Mouse (Mus musculus) hindbrain, embryonic 15.5 days (tissue): Measurements from ENCODE around the gene Scarb2. TPM values are rescaled to one million over a fixed set of nuclear protein-coding genes. Genes with fewer than 3 reads are reported as not detected.

ENCODE experiments used
- ATAC-seq: fragments of 200-750 bp; cut with Nextera tagmentation; 2 replicates; pipeline ENCODE4 v1.8.0; 2017; ENCODE audit warnings: low read depth, moderate number of reproducible peaks, moderate TSS enrichment; ENCODE audit not compliant: low FRiP score
- H3K27ac ChIP-seq: fragments of 300-500 bp; sonication (generic); replicated peaks from 2 replicates; pipeline ENCODE4 v1.5.1; 2015; ENCODE audit warnings: mild to moderate bottlenecking, inconsistent platforms
- H3K27me3 ChIP-seq: fragments of 300-500 bp; sonication (generic); 2 replicates; pipeline ENCODE4 v1.6.1; 2015; ENCODE audit warnings: control low read depth, inconsistent platforms
- H3K36me3 ChIP-seq: fragments of 300-500 bp; sonication (generic); 2 replicates; pipeline ENCODE4 v1.6.1; 2015; ENCODE audit warnings: control low read depth, inconsistent platforms
- H3K4me1 ChIP-seq: fragments of 300-500 bp; sonication (generic); replicated peaks from 2 replicates; pipeline ENCODE4 v1.6.1; 2015; ENCODE audit warnings: control low read depth, inconsistent platforms
- H3K4me2 ChIP-seq: fragments of 300-500 bp; sonication (generic); 2 replicates; pipeline ENCODE4 v1.6.1; 2015; ENCODE audit warnings: moderate library complexity, mild to moderate bottlenecking, inconsistent platforms
- H3K4me3 ChIP-seq: fragments of 300-500 bp; sonication (generic); 2 replicates; pipeline ENCODE4 v1.5.1; 2015; ENCODE audit warnings: mild to moderate bottlenecking, inconsistent platforms
- H3K9ac ChIP-seq: fragments of 300-500 bp; sonication (generic); 2 replicates; pipeline ENCODE4 v1.6.1; 2015; ENCODE audit warnings: inconsistent platforms
- H3K9me3 ChIP-seq: fragments of 300-500 bp; sonication (generic); 2 replicates; pipeline ENCODE4 v1.6.1; 2016; ENCODE audit warnings: control low read depth, inconsistent platforms
- WGBS: fragments of 180-500 bp; shearing (Covaris S2); methylation state at CpG from one replicate; pipeline ENCODE4 v1.1.7; 2015; 5-methylcytosine and 5-hydroxymethylcytosine counted together
- polyA plus RNA-seq: library from polyadenylated mRNA; unstranded; fragments of >200 nt; fragmentation: Nextera tagmentation; extraction: Ambion mirVana; gene quantifications from 2 replicates; pipeline ENCODE4 v1.2.1, GENCODE M21; 2015

Scarb2 gene
- polyA plus RNA-seq, 1 experiment from 2014 or later, result 20.3 TPM

GRCm38 (mm10) chr5:92506301-92506729 is 318 bp downstream of the Scarb2 start:
- Histone ChIP-seq H3K27me3 (no peaks in the 10 kb centered on the region), H3K27ac (peak overlapping the region; percentile 100), H3K4me1 (peaks cover 27% of the 10 kb centered on the region), H3K9ac (peak overlapping the region; percentile 99), H3K36me3 (no peaks in the 10 kb centered on the region), H3K4me3 (peak overlapping the region; percentile 98), H3K4me2 (peak overlapping the region; percentile 73), H3K9me3 (no peaks in the 10 kb centered on the region)
- 30% methylated on average over 4 of the region's 4 CpGs for WGBS
- no peak for ATAC-seq

DNA sequence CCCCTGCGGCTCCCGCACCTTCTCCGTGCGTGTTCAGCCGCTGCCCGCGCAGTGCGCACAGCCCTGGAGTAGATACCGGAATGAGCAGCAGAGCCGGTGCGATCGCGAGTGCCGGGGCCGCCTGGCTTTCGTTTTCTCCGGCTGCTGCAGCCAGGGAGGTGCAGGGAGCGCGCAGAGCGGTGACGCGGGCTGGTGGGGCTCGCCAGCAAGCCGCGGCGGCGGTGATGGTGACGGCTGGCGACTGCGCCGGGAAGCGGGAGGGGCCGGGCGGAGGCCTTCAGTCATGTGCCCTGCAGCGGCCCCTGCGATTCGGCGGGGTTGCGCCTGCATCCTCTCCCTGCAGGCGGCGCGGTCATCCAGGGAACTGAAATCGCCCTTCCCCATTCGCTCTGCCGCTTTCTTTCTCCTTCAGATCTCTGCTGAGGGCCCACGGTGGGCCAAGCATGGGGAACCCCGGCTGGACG is 1.2 kb downstream of the Scarb2 start:
- Histone ChIP-seq H3K4me3 (peak overlapping the region; percentile 98), H3K4me2 (peak overlapping the region; percentile 73), H3K9ac (peak overlapping the region; percentile 99), H3K27ac (peak overlapping the region; percentile 100), H3K4me1 (peaks cover 27% of the 10 kb centered on the region), H3K36me3 (no peaks in the 10 kb centered on the region), H3K27me3 (no peaks in the 10 kb centered on the region), H3K9me3 (no peaks in the 10 kb centered on the region)
- 0% methylated on average over 45 of the region's 48 CpGs for WGBS
- peak; percentile 96 for ATAC-seq

DNA sequence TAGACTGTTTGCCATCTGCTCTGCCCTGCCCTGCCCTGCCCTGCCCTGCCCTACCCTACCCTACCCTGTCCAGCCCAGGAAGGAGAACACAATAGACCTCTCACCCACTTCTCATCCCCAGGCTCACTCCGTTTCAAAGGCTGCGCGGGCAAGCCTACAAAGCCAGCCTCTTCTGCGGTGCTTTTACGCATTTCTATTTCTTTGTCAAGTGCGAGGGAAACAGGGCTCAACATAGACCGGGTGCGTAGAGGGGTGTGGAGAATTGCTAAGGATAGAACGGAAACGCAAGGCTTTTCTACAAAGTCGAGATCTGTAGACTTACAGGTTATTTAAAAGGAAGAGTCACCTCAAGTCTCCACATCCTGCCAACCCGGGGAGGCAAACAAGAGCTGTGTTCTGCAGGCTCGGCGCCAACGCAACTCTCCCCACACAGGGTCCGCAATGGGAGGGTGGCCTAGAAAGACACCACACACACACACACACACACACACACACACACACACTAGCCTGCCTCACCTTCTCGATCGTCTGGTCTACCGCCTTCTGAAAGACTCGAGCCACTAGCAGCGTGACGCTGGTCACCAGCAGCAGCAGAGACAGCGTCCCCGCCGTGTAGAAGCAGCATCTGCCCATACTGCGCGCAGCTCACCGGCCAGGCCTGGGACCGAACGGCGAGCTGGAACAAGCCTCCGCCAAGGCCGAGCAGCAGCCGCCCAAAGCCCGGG is 1.8 kb downstream of the Scarb2 start:
- Histone ChIP-seq H3K27me3 (no peaks in the 10 kb centered on the region), H3K9me3 (no peaks in the 10 kb centered on the region), H3K27ac (peak overlapping the region; percentile 100), H3K4me1 (peaks cover 30% of the 10 kb centered on the region), H3K36me3 (no peaks in the 10 kb centered on the region), H3K4me2 (peak overlapping the region; percentile 73), H3K4me3 (peak overlapping the region; percentile 98), H3K9ac (peak overlapping the region; percentile 99)
- peak; percentile 86 for ATAC-seq
- under 1% methylated on average over 35 of the region's 35 CpGs for WGBS

DNA sequence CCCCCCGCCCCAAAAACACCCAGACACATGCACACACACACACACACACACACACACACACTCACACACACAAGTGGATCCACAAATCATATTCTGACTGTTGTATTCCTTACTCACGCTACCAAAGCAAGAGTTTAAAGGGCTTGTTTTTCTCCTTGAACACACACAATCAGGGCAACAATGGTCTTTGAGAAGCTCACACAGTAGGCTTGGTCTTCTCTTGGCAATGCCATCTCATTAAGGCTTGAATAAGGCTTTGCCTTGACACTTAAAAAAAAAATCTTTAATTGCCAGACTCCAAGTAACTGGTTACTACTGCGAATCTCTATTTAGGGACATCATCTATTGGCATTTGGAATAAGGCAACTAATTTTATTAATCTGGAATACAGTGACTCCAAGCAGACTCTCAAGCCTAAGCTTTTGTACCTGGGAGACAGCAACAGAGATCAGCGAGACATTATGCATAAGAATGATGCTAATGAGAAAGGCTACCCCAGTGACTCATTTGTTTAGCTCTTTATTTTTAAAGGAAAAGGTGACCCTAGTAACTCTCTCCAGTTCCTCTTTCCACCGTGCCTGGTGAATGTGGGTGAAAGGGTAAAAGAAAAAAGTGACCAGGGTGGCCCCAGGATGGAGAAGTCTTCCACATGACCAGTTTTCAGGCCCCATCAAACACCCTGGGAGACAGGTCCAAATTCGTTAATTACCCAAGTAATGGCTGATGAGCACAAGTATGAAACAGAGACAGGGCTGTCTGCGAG is 2.6 kb downstream of the Scarb2 start:
- H3K27me3 ChIP-seq, result no peaks in the 10 kb centered on the region
- 24% methylated on average over 7 of the region's 7 CpGs for WGBS
- peaks cover 36% of the 10 kb centered on the region for H3K4me1 ChIP-seq

GRCm38 (mm10) chr5:92503356-92503847 is 3.2 kb downstream of the Scarb2 start:
- no peaks in the 10 kb centered on the region for H3K36me3 ChIP-seq
- WGBS, result 71% methylated on average over 9 of the region's 9 CpGs
- peak overlapping the region; percentile 98 for H3K4me3 ChIP-seq
- peaks cover 43% of the 10 kb centered on the region for H3K4me1 ChIP-seq
- peak overlapping the region; percentile 99 for H3K9ac ChIP-seq
- H3K27me3 ChIP-seq, result no peaks in the 10 kb centered on the region
- ATAC-seq, result no peak
- H3K4me2 ChIP-seq, result peak overlapping the region; percentile 73
- no peaks in the 10 kb centered on the region for H3K9me3 ChIP-seq
- no peak overlapping the region; the same call in 1 of the 2 replicates for H3K27ac ChIP-seq

More for the DNA sequence above, 2.6 kb downstream of the Scarb2 start:
- Histone ChIP-seq H3K27ac (peak overlapping the region; percentile 100), H3K9me3 (no peaks in the 10 kb centered on the region), H3K4me3 (peak overlapping the region; percentile 98), H3K9ac (peak overlapping the region; percentile 99), H3K36me3 (no peaks in the 10 kb centered on the region), H3K4me2 (peak overlapping the region; percentile 73)
- no peak; the same call in 1 of the 2 replicates for ATAC-seq

DNA sequence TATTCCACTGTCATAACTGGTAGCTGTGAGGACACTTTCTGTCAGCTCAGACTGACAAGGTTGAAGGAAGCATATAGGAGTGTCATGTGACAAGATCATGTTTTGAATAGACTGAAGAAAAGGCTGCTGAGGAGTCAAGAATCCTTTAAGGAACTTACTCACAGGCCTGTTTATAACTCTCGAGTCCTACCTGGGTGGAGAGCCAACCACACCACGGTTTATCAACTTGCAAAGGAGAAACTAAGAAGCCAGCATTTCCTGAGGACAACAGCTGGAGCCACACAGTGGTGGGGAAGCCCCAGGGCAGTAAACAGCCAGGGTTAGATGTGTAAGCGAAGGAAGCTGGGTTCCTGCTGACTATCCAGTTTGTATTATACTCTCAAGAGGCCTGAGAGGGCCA is 7.3 kb downstream of the Scarb2 start:
- no peak overlapping the region for H3K9ac ChIP-seq
- H3K27me3 ChIP-seq, result no peaks in the 10 kb centered on the region
- H3K9me3 ChIP-seq, result no peaks in the 10 kb centered on the region
- H3K4me3 ChIP-seq, result no peak overlapping the region
- whole genome bisulfite sequencing, result 53% methylated on average over 3 of the region's 3 CpGs
- H3K4me1 ChIP-seq, result peaks cover 51% of the 10 kb centered on the region
- ATAC-seq, result no peak
- H3K4me2 ChIP-seq, result no peak overlapping the region
- H3K36me3 ChIP-seq, result no peaks in the 10 kb centered on the region
- H3K27ac ChIP-seq, result no peak overlapping the region

GRCm38 (mm10) chr5:92498661-92499060 is 8.0 kb downstream of the Scarb2 start:
- 0 out of 2 replicates have a peak overlapping the region, but pooled peaks have one; percentile 52 for H3K27ac ChIP-seq
- no peaks in the 10 kb centered on the region for H3K36me3 ChIP-seq
- peak; percentile 46 for ATAC-seq
- H3K27me3 ChIP-seq, result no peaks in the 10 kb centered on the region
- H3K4me3 ChIP-seq, result no peak overlapping the region
- 15% methylated on average over 5 of the region's 5 CpGs for WGBS
- H3K4me2 ChIP-seq, result no peak overlapping the region
- peaks cover 44% of the 10 kb centered on the region for H3K4me1 ChIP-seq
- H3K9me3 ChIP-seq, result no peaks in the 10 kb centered on the region
- H3K9ac ChIP-seq, result no peak overlapping the region

GRCm38 (mm10) chr5:92498225-92498624 is 8.4 kb downstream of the Scarb2 start:
- Histone ChIP-seq H3K9ac (no peak overlapping the region), H3K27ac (no peak overlapping the region), H3K27me3 (no peaks in the 10 kb centered on the region), H3K9me3 (no peaks in the 10 kb centered on the region), H3K4me3 (no peak overlapping the region), H3K4me1 (peaks cover 40% of the 10 kb centered on the region), H3K4me2 (no peak overlapping the region), H3K36me3 (no peaks in the 10 kb centered on the region)
- 0 out of 2 replicates have a peak, but pooled peaks have one; percentile 1 for ATAC-seq
- WGBS, result 84% methylated on average over 3 of the region's 3 CpGs

GRCm38 (mm10) chr5:92495771-92496409 is 10.7 kb downstream of the Scarb2 start:
- H3K4me3 ChIP-seq, result no peak overlapping the region
- peaks cover 33% of the 10 kb centered on the region for H3K4me1 ChIP-seq
- WGBS, result 84% methylated on average over 7 of the region's 7 CpGs
- H3K9me3 ChIP-seq, result no peaks in the 10 kb centered on the region
- ATAC-seq, result no peak
- H3K27me3 ChIP-seq, result no peaks in the 10 kb centered on the region
- H3K27ac ChIP-seq, result no peak overlapping the region
- H3K9ac ChIP-seq, result no peak overlapping the region
- no peak overlapping the region for H3K4me2 ChIP-seq
- no peaks in the 10 kb centered on the region for H3K36me3 ChIP-seq

DNA sequence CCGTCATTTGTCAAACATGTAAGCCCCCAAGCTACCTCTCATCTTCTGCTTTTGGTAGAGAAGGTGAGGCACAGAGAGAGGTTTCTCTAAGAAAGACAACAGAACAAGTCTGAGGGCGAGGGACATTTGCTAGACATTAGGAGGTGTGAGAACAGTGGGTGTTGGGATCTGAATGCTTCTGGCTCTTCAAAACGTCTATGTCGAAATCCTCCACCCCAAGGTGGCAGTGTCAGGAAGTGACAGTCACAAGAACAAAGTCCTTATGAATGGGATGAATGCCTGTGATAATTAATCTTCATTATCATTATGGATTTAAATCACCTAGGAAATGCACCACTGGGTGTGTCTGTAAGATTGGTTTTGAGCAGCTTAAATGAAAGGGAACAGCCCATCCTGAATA is 11.3 kb downstream of the Scarb2 start:
- WGBS, result 44% methylated on average over 4 of the region's 4 CpGs
- Histone ChIP-seq H3K27ac (no peak overlapping the region), H3K36me3 (no peaks in the 10 kb centered on the region), H3K4me2 (no peak overlapping the region), H3K9ac (no peak overlapping the region), H3K4me1 (peaks cover 33% of the 10 kb centered on the region), H3K27me3 (no peaks in the 10 kb centered on the region), H3K9me3 (no peaks in the 10 kb centered on the region), H3K4me3 (no peak overlapping the region)
- no peak for ATAC-seq

DNA sequence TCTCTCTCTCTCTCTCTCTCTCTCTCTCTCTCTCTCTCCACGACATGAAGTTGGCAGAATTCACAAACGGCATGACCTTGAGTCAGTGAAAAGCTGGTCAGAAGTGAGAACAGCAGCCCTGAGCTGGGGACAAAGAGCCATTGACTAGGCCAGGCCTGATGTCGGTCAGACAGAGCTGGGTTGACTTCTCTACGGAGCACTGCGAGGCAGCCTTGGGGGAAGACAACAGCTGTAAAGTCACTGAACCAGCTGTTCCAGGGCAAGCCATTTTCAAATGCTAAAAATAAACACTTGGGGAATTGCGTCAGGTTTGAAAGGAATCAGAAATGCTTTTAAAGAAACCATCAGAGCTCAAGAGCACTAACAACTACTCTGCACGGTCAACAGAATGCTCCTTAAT is 13.2 kb downstream of the Scarb2 start:
- H3K4me1 ChIP-seq, result peaks cover 28% of the 10 kb centered on the region
- no peak overlapping the region for H3K4me3 ChIP-seq
- H3K27me3 ChIP-seq, result no peaks in the 10 kb centered on the region
- 56% methylated on average over 7 of the region's 7 CpGs for WGBS
- no peaks in the 10 kb centered on the region for H3K36me3 ChIP-seq
- H3K27ac ChIP-seq, result no peak overlapping the region
- H3K4me2 ChIP-seq, result no peak overlapping the region
- no peaks in the 10 kb centered on the region for H3K9me3 ChIP-seq
- no peak overlapping the region for H3K9ac ChIP-seq
- no peak for ATAC-seq
